Mouse (Mus musculus) urinary bladder, postnatal 0 days (tissue): Measurements from ENCODE around the gene Prlh. TPM values are rescaled to one million over a fixed set of nuclear protein-coding genes. Genes with fewer than 3 reads are reported as not detected.

ENCODE experiments used
- polyA plus RNA-seq: library from polyadenylated mRNA; unstranded; fragments of >200 nt; fragmentation: Nextera tagmentation; extraction: Ambion mirVana; gene quantifications from 2 replicates; pipeline ENCODE4 v1.2.1, GENCODE M21; 2015

The Prlh gene
- not detected in 2 replicates for polyA plus RNA-seq

DNA sequence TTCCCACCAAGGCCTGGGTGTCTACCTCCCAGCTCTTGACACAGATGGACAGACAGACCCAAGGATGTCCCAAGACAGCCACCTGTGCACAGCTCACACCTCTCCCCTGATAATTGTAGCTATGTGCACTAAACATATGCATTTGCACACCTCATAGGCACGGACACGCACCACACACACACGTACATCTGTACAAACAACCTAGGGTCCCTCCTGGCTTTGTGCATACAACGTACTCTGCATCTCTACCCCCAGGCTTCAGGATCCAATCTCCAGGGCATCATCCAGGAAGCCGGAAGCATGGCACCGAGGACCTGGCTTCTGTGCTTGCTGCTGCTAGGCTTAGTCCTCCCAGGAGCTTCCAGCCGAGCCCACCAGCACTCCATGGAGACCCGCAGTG lies at the start of gene Prlh:
Gene Prlh, plus strand, starts transcription at position 301 of the 400 bp plus-strand sequence.

DNA sequence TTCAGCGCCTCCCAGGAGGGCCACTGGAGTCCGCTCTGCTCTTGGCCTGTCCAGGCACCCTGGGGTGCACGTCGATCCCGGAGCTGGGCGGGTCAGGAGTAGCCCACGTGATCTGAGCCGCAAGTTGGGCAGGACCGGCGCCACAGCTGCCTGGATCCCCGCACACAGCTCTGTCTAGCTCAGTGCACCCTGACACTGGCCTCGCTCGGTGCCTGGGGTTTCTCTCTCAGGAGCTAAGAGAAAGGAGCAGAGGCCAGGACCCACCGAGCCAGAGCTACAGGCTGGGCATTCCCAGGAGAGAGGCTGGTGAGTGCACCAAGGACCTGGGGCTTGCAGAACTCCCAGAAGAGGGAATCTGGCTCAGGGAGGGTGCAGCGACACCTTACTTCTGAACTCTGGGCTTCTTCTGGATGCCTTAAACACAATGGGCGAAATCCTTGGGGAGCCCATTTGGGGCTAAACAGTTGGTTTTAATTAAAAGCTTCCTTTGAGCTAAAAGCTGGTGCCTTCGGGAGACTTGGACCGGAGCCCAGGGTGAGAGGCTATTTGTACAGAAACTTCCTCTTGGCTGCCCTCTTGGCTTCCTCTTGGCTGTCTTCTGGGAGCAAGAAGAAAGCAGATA lies 37.8 kb upstream of the Prlh start, which contains the start of gene Mlph:
Gene Mlph, plus strand, starts transcription at position 138 of the 622 bp plus-strand sequence.

DNA sequence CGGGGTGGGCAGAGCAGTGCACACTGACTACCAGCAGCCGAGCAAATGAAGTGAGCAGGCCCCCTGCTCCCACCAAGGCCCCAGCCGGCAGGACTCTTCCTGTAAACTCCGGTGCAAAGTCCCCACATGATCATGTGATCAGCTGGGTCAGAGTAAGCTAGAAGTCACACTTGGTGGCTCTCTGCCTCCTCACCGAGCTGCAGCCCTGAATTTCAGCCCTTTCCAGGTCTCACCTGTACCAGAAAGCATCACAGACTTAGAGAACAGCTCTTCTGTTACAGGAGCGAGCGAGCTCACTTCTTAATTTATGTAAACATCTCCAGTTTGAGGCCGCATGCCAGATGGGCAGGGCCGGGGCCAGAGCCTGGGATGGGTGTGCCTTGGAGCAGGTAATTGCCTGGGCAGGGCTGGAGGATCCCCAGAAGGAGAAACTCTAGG lies 16.5 kb downstream of the Prlh start, which contains the start of gene Rab17:
Gene Rab17, minus strand, starts transcription at position 315 of the 438 bp plus-strand sequence.

DNA sequence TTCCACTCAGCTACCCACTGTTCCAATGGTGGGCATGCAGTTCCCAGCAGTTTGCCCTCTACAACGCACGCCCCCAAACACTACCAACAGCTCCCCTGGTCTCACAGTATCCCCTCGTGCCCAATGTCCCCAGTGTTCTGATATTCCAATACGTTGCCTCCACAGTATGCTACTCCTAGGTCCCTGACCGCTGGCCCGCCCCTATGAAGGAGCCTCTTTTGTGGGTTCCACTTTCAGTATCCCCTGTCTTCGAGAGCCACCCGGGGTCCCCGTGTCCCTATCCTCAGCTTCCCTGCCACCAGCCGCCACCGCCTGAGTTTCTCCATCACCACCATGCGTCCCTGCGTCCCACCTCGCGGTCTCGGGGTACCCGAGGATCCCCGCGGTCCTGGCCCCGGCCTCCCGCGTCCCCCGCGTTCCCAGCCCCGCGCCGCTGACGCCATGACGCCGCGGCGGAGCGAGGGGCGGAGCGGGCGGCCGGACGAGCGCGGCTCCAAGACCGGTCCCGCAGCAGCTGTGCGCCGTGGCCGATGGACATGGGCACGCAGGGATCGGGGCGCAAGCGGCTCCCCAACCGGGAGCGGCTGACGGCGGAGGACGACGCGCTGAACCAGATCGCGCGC lies 45.5 kb downstream of the Prlh start, which contains the start of gene Lrrfip1:
Gene Lrrfip1, plus strand, starts transcription at position 470 of the 623 bp plus-strand sequence.

Other genes with a start within 250 kb of the Prlh start
- 117 and 132 TPM in 2 replicates for gene Col6a3, start 109.1 kb upstream of the Prlh start, polyA plus RNA-seq
- 1.5 and 1.6 TPM in 2 replicates for gene Mlph, start 38.0 kb upstream of the Prlh start, polyA plus RNA-seq
- gene Rab17, start 16.6 kb downstream of the Prlh start, polyA plus RNA-seq: 2.5 and 3.8 TPM in 2 replicates
- 163 and 229 TPM in 2 replicates for gene Lrrfip1, start 45.6 kb downstream of the Prlh start, polyA plus RNA-seq
- gene Rbm44, start 192.0 kb downstream of the Prlh start, polyA plus RNA-seq: 0.07 and 0.79 TPM in 2 replicates
- gene Ramp1, start 226.7 kb downstream of the Prlh start, polyA plus RNA-seq: 7.6 and 10.1 TPM in 2 replicates